Mouse (Mus musculus) splenic B cell, adult 2 months (primary cell): ENCODE measurements around the gene Lamb1.

Experiments
- DNase-seq: peaks from one replicate; pipeline ENCODE4 v3.0.0-alpha.2; 2011; ENCODE audit warnings: low read depth, low spot score
- H3K27me3 ChIP-seq: 2 replicates; pipeline ENCODE4 v1.6.1; 2012; ENCODE audit warnings: mild to moderate bottlenecking, low read length, moderate library complexity, mixed read lengths; ENCODE audit not compliant: control insufficient read depth, poor library complexity, insufficient read depth, severe bottlenecking
- H3K36me3 ChIP-seq: 2 replicates; pipeline ENCODE4 v1.6.1; 2012; ENCODE audit warnings: mild to moderate bottlenecking, low read length, moderate library complexity, mixed read lengths; ENCODE audit not compliant: control insufficient read depth, poor library complexity, insufficient read depth, severe bottlenecking

Gene Lamb1

GRCm38 (mm10) chr12:31307011-31307410 lies 42.0 kb downstream of the Lamb1 start:
- no peak for DNase-seq
- Histone ChIP-seq H3K36me3 (no peaks in the 10 kb centered on the region), H3K27me3 (no peaks in the 10 kb centered on the region; the same call in 1 of the 2 replicates)

- H3K36me3 ChIP-seq = no peaks in the 10 kb centered on the region
- no peak for DNase-seq
- H3K27me3 ChIP-seq = no peaks in the 10 kb centered on the region; the same call in 1 of the 2 replicates
Observed at GRCm38 (mm10) chr12:31307756-31308155, 42.7 kb downstream of the Lamb1 start.

- no peak for DNase-seq
- Histone ChIP-seq H3K27me3 (no peaks in the 10 kb centered on the region), H3K36me3 (no peaks in the 10 kb centered on the region)
Observed at GRCm38 (mm10) chr12:31310687-31311086, 45.7 kb downstream of the Lamb1 start.

GRCm38 (mm10) chr12:31311671-31312265 lies 46.7 kb downstream of the Lamb1 start:
- H3K36me3 ChIP-seq = no peaks in the 10 kb centered on the region
- no peaks in the 10 kb centered on the region for H3K27me3 ChIP-seq
- no peak for DNase-seq

GRCm38 (mm10) chr12:31312281-31312680 lies 47.2 kb downstream of the Lamb1 start:
- H3K27me3 ChIP-seq = no peaks in the 10 kb centered on the region
- no peak for DNase-seq
- no peaks in the 10 kb centered on the region for H3K36me3 ChIP-seq

- DNase-seq = no peak
- Histone ChIP-seq H3K36me3 (no peaks in the 10 kb centered on the region), H3K27me3 (no peaks in the 10 kb centered on the region; the same call in 1 of the 2 replicates)
Observed at GRCm38 (mm10) chr12:31313136-31313535, 48.1 kb downstream of the Lamb1 start.

GRCm38 (mm10) chr12:31314310-31314709 lies 49.3 kb downstream of the Lamb1 start:
- Histone ChIP-seq H3K27me3 (no peaks in the 10 kb centered on the region; the same call in 1 of the 2 replicates), H3K36me3 (no peaks in the 10 kb centered on the region)
- DNase-seq = no peak

- H3K27me3 ChIP-seq = no peaks in the 10 kb centered on the region; the same call in 1 of the 2 replicates
- DNase-seq = no peak
- H3K36me3 ChIP-seq = no peaks in the 10 kb centered on the region
Observed at GRCm38 (mm10) chr12:31315961-31316360, 50.9 kb downstream of the Lamb1 start.

- Histone ChIP-seq H3K27me3 (no peaks in the 10 kb centered on the region; the same call in 1 of the 2 replicates), H3K36me3 (no peaks in the 10 kb centered on the region)
- DNase-seq = no peak
Observed at GRCm38 (mm10) chr12:31317670-31318408, 52.8 kb downstream of the Lamb1 start.

- no peak for DNase-seq
- Histone ChIP-seq H3K27me3 (no peaks in the 10 kb centered on the region; the same call in 1 of the 2 replicates), H3K36me3 (no peaks in the 10 kb centered on the region)
Observed at GRCm38 (mm10) chr12:31318409-31318963, 53.5 kb downstream of the Lamb1 start.

GRCm38 (mm10) chr12:31320817-31321216 lies 55.8 kb downstream of the Lamb1 start:
- Histone ChIP-seq H3K27me3 (no peaks in the 10 kb centered on the region; the same call in 1 of the 2 replicates), H3K36me3 (no peaks in the 10 kb centered on the region)
- DNase-seq = no peak

GRCm38 (mm10) chr12:31321532-31321931 lies 56.5 kb downstream of the Lamb1 start:
- no peaks in the 10 kb centered on the region; the same call in 1 of the 2 replicates for H3K27me3 ChIP-seq
- no peak for DNase-seq
- no peaks in the 10 kb centered on the region for H3K36me3 ChIP-seq

GRCm38 (mm10) chr12:31323136-31323695 lies 58.2 kb downstream of the Lamb1 start:
- Histone ChIP-seq H3K27me3 (no peaks in the 10 kb centered on the region), H3K36me3 (no peaks in the 10 kb centered on the region)
- DNase-seq = no peak

- DNase-seq = no peak
- Histone ChIP-seq H3K27me3 (no peaks in the 10 kb centered on the region), H3K36me3 (peaks cover 3% of the 10 kb centered on the region; the same call in 1 of the 2 replicates)
Observed at GRCm38 (mm10) chr12:31327139-31327538, 62.1 kb downstream of the Lamb1 start.

GRCm38 (mm10) chr12:31333261-31333660 lies 68.2 kb downstream of the Lamb1 start:
- Histone ChIP-seq H3K27me3 (no peaks in the 10 kb centered on the region), H3K36me3 (peaks cover 20% of the 10 kb centered on the region)
- no peak for DNase-seq
